Mouse (Mus musculus) kidney, postnatal 25 days (tissue): ENCODE data around the gene Uck2.

ENCODE experiments used
- DNase-seq, 2 experiments: peaks; one replicate each; pipeline ENCODE4 v3.0.0; 2021; ENCODE audit warnings: mixed read lengths in 2 of 2

Uck2 gene

DNA sequence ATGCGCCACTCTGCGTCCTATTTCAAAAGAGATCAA, at the start of gene Uck2:
Gene Uck2 (minus strand): TSS at position 1 of the 36 bp plus-strand sequence.
- DNase-seq = no peak

- no peak for DNase-seq
Observed at GRCm38 (mm10) chr1:167331106-167331505, 46.0 kb upstream of the Uck2 start.

GRCm38 (mm10) chr1:167328776-167329175, 43.7 kb upstream of the Uck2 start:
- no peak for DNase-seq

DNA sequence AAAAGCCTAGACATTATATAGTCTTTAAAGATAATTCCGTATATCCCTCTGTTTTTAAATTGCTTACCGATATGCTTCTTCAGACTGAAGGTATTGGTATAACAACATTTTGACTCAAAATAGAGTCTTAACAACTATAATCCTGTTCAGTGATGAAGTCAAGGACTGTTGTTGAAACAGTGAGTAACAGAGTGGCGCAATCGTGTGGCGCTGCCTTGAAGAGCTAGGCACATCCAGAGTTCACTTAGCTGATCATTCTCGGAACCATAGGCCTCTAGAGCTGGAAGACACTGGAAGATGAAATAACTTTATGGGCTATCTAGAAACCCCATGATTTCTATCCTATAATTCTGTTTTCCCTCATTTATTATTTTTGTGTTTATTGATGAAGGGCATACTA, 36.6 kb upstream of the Uck2 start:
- DNase-seq = no peak

DNA sequence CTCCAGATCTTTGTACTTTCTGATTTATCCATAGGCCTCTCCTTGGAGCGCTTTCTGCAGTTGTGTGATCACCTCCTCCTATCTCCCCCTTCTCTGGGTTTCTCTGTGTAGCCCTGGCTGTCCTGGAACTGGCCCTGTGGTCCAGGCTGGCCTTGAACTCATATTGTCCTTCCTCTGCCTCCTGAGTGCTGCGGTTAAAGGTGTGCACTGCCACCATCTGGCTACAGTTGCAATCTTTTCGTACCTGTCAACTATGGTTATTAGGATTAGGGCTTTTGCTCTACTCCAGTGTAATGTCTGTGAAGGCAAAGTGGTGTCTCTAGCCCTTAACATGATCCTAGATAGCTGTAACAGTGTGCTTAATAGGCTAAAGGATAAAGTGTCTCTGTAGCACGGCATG, 28.1 kb upstream of the Uck2 start:
- no peak for DNase-seq

DNA sequence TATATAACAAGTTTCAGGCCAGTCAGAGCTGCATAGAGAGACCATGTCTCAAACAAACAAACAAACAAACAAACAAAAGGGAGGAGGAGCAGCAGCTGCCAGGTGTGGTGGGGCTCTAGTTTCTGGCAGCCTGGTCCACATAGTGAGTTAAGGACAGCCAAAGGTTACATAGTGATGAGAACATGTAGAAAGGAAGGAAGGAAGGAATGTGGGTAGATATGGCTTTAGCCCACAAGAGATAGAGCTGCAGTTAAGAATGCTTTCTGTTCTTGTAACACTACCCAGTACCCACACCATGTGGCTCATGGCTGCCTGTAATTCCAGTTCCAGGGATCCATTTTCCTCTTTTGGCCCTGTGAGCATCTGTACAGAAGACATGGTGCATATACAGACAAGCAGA, 27.2 kb upstream of the Uck2 start:
- no peak for DNase-seq

DNA sequence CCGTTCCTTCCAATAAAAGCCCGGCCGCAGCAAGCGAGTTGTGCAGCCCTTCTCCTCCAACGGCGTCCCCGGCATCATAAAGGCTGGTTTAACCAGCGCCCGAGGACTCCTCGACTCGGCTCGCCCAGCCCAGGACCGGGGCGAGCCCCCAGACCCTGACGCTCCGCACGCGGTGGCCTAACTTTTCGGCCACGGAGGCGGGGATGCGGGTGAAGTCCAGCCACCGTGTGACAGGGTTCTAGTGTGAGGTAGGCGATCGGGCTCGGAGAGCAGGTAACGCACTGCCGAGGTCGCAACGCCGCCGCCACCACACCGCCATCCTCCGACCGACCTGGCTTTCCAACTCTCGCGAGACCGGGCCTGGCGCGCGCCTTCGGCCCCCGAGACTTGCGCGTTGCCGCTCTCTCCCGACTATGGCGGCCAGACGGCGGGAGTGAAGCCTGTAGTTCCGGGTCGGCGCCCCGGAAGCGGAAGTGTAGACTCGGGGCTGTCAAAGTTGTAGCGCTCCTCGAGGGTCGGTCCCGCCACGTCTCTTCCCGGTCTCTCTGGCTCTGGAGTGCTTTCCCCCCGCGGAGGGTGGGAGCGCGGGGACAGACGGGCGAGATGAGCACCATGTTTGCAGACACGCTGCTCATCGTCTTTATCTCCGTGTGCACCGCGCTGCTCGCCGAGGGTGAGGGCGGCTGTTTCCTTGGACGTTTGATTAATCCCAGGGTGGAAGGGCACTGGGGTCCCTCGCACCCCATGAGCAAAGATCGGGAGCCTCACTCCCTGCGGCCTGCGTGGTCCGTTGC, 23.3 kb upstream of the Uck2 start, which contains the start of gene Tmco1:
Gene Tmco1 (plus strand): TSS at position 118 of the 794 bp plus-strand sequence.
- DNase-seq = peak; percentile 98 to 99

GRCm38 (mm10) chr1:167307674-167308073, 22.6 kb upstream of the Uck2 start:
- DNase-seq = no peak

GRCm38 (mm10) chr1:167306451-167307240, 21.5 kb upstream of the Uck2 start:
- DNase-seq = peak; percentile 58 to 60

GRCm38 (mm10) chr1:167305501-167306137, 20.5 kb upstream of the Uck2 start:
- DNase-seq = no peak

DNA sequence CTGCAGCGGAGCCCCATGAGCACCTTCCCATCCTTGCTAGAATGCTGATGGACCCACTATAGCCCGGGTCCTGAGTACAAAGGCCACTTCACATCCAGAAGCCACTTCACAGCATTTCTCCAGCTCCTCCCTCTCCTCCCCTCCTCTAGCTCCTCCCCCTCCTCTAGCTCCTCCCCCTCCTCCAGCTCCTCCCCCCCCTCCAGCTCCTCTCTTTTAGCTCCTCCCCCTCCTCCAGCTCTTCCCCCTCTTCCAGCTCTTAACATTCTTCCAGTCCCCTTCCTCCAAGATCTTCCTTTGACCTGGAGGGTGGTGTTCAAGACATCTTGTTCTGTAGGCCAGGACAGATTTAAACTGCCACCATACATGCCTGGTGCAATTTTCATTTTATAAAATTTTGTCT, 15.0 kb upstream of the Uck2 start:
- DNase-seq = no peak

GRCm38 (mm10) chr1:167295679-167296402, 10.7 kb upstream of the Uck2 start:
- DNase-seq = no peak

DNA sequence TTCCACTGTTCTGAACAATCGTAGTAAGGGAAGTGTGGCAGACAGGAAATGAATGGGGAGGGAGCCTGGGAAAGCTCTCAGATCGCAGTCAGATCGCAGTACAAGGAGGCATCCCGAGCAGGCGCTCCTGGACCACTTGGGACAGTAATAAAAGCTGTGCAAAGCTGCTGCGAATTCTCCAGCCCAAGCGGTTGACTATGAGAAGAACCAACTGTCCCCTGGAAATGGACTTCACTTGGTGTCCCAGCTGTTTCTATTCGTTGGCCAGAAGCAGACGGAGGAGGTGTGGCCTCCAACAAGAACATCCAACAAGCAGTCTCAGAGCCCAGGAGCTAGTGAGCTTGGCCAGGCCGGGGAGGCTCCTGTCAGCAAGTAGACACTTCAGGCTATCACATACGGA, 7.3 kb upstream of the Uck2 start:
- DNase-seq = peak; percentile 32 to 65

DNA sequence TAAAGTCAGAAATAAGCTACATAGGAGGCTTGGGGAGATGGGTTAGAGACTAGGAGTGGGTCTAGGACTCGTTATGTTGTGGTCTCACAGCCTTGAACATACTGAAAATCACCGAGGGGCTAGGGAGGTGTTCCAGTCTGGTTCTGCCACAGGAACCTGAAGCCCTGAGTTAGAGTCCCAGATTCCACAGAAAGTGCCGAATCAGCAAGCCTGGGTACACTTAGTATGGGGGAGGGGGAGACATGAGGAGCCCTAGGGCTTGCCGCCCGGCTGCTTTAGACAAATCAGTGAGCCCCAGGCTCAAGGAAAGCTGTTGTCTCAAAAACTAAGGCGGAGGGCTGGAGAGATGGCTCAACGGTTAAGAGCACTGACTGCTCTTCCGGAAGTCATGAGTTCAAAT, 6.5 kb upstream of the Uck2 start:
- no peak for DNase-seq

DNA sequence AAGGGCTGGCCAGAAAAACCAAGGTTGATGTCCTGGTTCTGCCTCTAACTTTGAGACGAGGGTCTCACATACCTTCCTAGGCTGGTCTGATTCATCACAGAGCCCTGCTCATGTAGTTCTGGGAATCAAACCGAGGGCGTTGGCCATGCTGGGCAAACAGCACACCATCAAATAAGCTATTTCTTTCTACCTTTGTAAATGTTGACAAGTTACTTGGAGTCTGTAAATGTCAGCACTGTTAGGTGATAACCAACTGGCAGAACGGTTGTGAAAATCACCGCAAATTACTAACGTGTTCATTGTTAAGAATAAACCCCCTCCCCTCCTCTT, 5.1 kb upstream of the Uck2 start:
- no peak for DNase-seq

DNA sequence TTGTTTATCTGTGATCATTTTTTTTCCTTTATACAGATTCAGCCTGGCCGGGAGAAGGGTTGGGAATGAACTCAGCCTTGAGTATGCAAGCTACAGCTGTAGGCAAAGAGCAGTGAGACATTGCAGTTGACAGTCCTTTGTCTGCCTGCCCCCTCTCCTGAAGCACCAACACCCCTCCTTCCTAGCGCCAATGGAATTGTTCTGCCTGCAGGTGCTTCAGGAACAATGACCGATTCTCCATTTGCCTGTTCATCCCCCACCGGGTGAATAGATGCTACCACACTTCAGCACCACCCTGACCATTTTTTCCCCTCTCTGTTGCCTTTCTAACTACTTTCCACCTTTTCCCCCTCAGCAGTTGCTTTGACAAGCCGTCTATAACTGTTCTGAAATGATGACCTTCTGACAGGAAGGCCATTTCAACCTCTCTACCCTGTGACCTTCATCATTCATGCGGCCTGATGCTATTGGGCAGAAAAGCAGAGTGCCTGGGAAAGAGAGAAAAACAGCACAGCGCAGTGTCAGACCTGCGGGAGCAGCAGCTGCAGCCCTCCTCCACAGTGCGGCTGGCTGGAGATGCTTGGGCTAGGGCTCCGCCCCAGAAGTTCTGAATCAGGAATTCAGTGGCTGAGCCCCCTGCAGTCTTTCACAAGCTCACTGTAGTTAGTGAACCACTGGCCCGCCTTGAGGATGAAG, 4.6 kb upstream of the Uck2 start:
- no peak for DNase-seq

DNA sequence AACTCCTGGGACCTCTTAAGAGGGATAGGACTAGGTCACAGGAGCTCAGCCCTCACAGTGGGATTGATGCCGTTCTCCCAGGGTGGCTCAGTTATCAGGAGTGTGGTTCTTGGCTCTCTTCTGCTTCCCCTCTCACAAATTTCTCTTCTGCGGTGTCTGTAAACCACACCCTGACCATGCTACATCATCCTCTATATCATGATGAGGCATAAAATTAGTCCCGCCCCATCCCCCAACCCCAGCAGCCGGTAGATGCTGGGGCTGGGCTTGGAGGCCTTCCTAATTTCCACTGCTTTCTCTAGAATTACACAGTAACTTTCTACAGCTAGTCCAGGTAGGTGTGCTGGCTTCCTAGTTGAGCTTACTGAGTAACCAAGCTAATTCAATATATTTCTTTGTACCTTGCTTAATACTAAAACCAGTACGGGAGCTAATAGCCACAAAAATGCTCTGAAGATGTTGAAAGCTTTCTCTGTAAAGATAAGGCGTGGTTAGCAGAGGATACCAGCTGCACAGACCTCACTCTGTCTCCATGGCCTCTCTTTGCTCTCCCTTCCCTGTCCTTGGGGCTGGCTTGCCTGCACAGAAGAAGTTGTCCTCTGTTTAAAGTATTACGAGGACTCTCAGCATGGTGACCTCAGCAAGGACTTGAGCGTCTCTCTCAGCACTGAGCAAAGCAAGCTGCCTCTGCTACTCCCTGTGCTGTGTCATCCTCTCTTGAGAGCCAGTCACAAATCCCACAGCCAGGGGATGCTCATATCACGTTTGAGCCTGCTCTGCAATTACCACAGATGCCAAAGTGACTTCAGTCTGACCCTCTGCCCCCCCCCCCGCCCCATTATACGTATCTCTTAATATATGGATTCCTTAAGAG, 3.8 kb upstream of the Uck2 start:
- no peak for DNase-seq

- DNase-seq = no peak
Observed at GRCm38 (mm10) chr1:167287156-167287555, 2.0 kb upstream of the Uck2 start.

DNA sequence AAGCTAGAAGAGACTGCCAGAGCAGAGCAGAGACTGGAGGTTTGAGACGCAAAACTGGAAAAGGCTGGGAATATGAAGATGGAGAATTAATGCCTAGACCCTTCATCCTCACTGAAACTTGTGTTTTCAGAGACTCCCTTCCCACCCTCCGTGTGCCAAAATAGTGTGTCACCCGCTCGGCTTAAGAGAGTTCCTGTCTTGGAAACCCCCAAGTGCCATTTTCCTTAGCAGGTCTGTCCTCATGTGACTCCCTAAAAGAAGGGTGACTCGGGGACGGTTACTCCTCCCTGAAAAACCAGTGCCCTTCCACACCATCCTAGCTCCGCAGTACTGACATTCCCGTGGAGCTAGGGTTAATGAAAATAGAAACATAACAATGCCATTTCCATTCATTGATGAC, 236 bp upstream of the Uck2 start:
- DNase-seq = no peak

DNA sequence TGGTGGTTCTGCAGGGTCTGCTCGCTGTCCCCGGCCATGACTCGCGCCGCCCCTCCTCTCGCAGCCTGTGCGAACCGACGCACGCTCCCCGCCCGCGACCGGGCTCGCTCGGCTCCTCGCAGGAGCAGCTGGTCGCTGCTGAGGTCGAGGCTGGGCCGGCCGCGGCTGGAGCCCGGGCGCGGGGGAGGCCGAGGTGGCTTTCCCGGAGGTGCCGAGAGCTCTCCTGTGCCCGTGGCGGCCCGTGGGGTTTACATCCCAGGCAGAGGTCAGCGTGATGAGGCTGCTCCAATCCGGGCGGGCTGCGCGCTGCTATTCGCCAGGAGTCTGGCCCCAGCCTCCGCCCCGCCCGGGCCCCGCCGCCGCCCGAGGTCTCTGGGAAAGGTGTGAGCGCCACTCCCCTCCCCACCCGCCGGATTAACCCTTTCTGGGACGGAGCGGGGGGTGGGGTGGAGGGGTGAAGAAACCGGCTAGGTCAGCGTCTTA, 242 bp downstream of the Uck2 start:
- peak; percentile 87 to 96 for DNase-seq

- DNase-seq = peak; percentile 53 to 68
Observed at GRCm38 (mm10) chr1:167284258-167284836, 773 bp downstream of the Uck2 start.
